Mouse (Mus musculus) T-helper 2 cell (primary cell): ENCODE data around the gene Islr.

ENCODE experiments used
- in situ Hi-C: fragments of 300-600 bp; cut with MboI, MseI; formaldehyde crosslinking; loops from one replicate; pipeline ENCODE4 v1.15.1; 2025; ENCODE audit warnings: high pct_unique_total_duplicates

The Islr gene

GRCm38 (mm10) chr9:58196610-58197567 is 7.2 kb downstream of the Islr start:
- in situ Hi-C loops, result loop anchor here (5.0 kb wide), 1 partner anchor 155 kb away; no protein-coding TSS in a partner anchor

GRCm38 (mm10) chr9:58196141-58196540 is 8.0 kb downstream of the Islr start:
- in situ Hi-C loops, result loop anchor here (5.0 kb wide), 1 partner anchor 154 kb away; no protein-coding TSS in a partner anchor

- in situ Hi-C loops, result loop anchor here (5.0 kb wide), 1 partner anchor 153 kb away; no protein-coding TSS in a partner anchor
Observed at GRCm38 (mm10) chr9:58195671-58196070, 8.4 kb downstream of the Islr start.

GRCm38 (mm10) chr9:58194222-58194621 is 9.9 kb downstream of the Islr start:
- in situ Hi-C loops, result no loop called here

GRCm38 (mm10) chr9:58184456-58184855 is 19.6 kb downstream of the Islr start:
- in situ Hi-C loops, result no loop called here

- in situ Hi-C loops, result loop anchor here (10.0 kb wide), 1 partner anchor 1375 kb away; no protein-coding TSS in a partner anchor
Observed at GRCm38 (mm10) chr9:58179390-58179789, 24.7 kb downstream of the Islr start.

- in situ Hi-C loops, result loop anchor here (10.0 kb wide), 1 partner anchor 1372 kb away; no protein-coding TSS in a partner anchor
Observed at GRCm38 (mm10) chr9:58177165-58177564, 26.9 kb downstream of the Islr start.

- in situ Hi-C loops, result loop anchor here (10.0 kb wide), 1 partner anchor 1371 kb away; no protein-coding TSS in a partner anchor
Observed at GRCm38 (mm10) chr9:58175745-58176487, 28.2 kb downstream of the Islr start.

GRCm38 (mm10) chr9:58174818-58175251 is 29.3 kb downstream of the Islr start:
- in situ Hi-C loops, result loop anchor here (10.0 kb wide), 1 partner anchor 1370 kb away; no protein-coding TSS in a partner anchor

GRCm38 (mm10) chr9:58172863-58173262 is 31.2 kb downstream of the Islr start:
- in situ Hi-C loops, result loop anchor here (10.0 kb wide), 1 partner anchor 1368 kb away; no protein-coding TSS in a partner anchor

GRCm38 (mm10) chr9:58169426-58169825 is 34.7 kb downstream of the Islr start:
- in situ Hi-C loops, result no loop called here

GRCm38 (mm10) chr9:58168880-58169279 is 35.2 kb downstream of the Islr start:
- in situ Hi-C loops, result no loop called here

- in situ Hi-C loops, result no loop called here
Observed at GRCm38 (mm10) chr9:58165779-58166178, 38.3 kb downstream of the Islr start.

GRCm38 (mm10) chr9:58163146-58163545 is 41.0 kb downstream of the Islr start:
- in situ Hi-C loops, result no loop called here

- in situ Hi-C loops, result no loop called here
Observed at GRCm38 (mm10) chr9:58162173-58162572, 41.9 kb downstream of the Islr start.

GRCm38 (mm10) chr9:58160315-58160714 is 43.8 kb downstream of the Islr start:
- in situ Hi-C loops, result no loop called here

- in situ Hi-C loops, result no loop called here
Observed at GRCm38 (mm10) chr9:58159855-58160254, 44.3 kb downstream of the Islr start.

- in situ Hi-C loops, result no loop called here
Observed at GRCm38 (mm10) chr9:58158541-58159311, 45.4 kb downstream of the Islr start.

GRCm38 (mm10) chr9:58157838-58158237 is 46.3 kb downstream of the Islr start:
- in situ Hi-C loops, result no loop called here

GRCm38 (mm10) chr9:58156819-58157560 is 47.1 kb downstream of the Islr start:
- in situ Hi-C loops, result no loop called here
